Mouse (Mus musculus): Measurements from ENCODE around the gene Adam12. TPM values are rescaled to one million over a fixed set of nuclear protein-coding genes. Genes with fewer than 3 reads are reported as not detected.

The Adam12 gene
- total RNA-seq, 2 experiments from 2014 or later = 7.2 to 11.1 TPM

GRCm38 (mm10) chr7:134226231-134226630 is 5.7 kb downstream of the Adam12 start:
- no peak for DNase-seq (ENCODE audit: low spot score in 2 of 2)

DNA sequence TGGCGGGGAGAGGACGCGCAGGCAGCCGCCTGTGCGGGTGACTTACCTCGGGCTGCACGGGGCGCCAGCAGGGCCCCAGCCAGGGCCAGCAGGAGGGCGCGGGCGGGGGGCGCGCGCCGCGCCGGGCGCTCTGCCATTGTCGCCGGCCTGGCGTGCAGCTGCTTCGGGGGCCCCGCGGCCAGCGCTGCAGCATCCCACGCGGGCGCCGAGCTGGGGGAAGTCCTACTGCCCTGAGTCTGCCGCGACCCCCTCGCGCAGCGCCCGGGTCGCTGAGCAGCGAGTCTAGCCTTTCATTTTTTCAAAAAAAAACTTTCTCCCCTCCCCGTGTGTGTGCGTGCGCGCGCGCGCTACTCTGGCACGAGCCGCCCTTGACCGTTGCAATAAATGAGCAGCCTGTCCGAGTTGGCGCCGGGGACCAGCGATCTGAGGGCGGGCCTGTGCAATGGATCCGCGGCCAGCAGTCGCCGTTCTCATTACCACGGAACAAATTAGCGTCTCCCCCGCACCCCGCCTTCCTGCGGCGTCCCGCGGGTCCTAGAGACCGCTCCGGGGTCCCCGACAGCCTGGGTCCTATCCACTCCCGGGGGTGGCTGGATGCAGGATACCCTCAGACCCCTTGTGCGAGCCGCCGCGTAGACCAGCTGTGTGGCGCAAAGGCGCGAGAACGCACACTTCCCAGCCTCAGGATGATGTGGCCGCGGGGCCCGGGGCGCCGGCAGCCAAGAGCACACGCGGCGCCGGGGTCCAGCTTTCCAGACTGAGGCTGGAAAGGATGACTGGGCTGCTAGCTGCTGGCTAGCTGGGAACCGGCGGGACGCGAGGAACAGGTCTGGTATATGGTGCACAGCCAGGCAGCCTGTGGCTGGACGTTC is 7.0 kb downstream of the Adam12 start:
- peak; percentile 62 to 64 for DNase-seq (ENCODE audit: low spot score in 2 of 2)

- peak in 1 of 2 experiments; percentile 20 for DNase-seq (ENCODE audit: low spot score in 2 of 2)
Measured at GRCm38 (mm10) chr7:134224421-134224740, 7.6 kb downstream of the Adam12 start.

DNA sequence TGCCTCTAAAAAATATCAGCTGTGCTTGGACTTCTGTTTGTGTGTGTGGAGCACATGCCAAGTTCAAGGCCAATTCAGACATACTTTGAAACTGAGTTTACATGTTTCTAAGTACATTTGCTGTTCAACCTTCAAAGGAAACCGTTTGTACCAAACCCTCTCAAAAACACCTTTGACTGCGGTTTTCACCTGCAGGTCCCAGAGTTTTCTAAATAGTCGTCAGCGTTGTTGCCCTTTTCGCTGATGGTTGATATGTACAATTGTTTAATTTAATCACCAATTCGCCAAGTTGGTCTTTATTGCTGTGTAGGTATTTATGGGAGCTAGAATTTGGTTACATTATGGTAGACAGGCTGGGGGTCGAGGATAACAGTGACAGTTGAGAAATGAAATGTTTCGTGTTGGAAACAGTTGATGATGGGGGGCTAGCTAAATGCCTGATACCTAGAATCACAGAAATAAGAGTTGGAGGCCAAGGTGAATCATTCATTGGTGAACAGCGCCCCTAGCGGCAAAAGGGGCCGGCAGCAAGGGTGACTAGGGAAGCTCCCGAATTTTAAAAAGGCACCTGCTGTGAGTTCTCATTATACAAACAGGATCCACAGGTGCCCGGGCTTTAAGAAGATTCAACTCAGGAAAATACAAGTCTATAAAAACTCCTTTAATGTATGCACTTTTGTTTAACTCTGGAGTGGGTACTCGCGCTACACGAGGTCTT is 8.3 kb downstream of the Adam12 start:
- DNase-seq (ENCODE audit: low spot score in 2 of 2) = peak; percentile 85 to 90

DNA sequence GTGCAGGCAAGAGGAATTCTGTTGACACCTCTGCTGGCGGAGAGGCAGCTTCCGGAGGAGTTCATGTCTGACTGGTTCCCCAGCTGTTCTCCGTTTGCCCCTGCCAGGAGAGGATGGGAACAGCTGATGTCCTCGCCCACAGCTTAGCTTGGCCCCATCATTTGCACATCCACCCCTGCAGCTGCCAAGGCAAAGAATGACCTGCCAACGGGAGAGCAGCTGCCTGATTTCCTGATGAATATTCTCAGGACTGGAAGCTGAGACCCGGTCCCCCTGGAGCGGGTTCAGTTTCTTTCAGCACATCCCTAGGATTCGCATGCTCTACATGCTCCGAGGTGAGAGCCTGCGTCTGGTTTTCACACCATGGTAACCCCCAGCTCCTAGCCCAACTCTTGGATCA is 24.0 kb downstream of the Adam12 start:
- DNase-seq (ENCODE audit: low spot score in 2 of 2) = no peak

DNA sequence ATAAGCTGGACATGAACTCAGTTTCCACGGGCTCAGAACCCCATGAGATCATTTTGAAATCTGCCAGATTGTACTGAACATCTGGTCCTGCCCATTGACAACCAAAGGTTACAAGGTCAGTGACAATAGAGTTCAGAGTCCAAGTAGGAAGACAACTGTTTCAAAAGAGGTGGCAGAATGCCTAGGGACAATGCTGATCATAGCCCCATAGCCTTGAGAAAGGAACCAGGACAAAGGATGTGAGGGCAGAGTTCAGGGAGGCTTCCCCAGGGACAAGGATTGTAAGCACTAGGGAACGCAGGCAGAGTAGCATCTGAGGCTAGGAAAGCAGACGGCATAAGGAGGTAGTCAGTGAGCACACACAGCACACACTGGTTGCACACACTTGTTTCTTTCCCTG is 38.9 kb downstream of the Adam12 start:
- DNase-seq (ENCODE audit: low spot score in 2 of 2) = no peak

- DNase-seq (ENCODE audit: low spot score in 2 of 2) = no peak
Measured at GRCm38 (mm10) chr7:134190101-134190500, 41.8 kb downstream of the Adam12 start.

DNA sequence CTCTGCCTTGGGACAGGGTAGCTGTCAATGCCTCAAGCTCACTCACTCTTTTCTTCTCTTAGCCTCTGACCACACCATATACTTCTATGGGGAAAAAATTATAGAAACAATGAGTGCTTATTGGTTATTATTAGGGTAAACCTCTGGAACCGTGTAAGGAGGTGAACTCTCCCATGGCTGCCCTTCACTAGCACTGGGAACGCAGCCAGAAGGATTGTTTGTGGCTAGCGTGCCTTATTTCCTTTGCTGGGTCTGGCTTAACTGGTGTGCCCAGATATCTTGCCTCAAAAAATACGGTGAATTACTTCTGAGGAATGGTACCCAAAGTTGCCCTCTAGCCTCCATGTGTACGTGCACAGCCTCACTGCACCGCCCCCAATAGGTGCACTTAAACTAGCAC is 43.4 kb downstream of the Adam12 start:
- DNase-seq (ENCODE audit: low spot score in 2 of 2) = no peak

DNA sequence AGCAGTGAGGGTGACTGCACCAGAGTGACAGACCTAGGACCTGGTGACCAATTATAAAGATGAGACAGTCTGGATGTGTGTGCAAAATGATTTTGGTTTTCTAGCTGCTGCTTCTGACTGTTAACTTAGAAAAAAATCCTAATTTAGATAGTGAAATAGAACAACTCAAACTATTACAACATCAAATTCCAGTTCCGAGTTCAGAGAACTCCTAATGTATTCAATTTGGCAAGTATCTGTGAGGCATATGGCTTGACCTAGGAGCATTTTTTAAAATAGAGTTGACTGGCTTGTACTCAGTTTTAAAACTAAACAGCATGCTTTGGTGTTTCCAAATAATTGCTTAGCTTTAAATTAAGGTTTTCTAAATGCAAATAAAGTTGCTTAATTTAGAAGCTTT is 44.0 kb downstream of the Adam12 start:
- DNase-seq (ENCODE audit: low spot score in 2 of 2) = no peak

DNA sequence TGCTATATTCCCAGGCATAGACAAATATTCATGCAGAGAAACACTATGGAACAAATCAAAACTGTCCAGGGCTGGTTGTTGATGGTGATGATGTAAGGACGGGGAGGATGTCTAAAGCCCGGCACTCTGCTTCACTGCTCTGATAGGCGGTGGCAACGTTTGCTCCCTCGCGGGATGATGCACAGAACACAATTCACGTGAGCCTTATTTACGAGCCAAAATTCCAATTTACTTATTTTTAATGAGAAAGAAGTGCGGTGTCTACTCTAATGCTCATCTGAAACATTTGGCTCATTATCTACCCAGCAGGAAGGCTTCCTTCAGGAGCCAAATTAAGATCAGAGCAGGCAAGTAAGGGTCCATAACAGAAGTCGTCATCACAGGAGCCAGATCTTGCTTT is 45.4 kb downstream of the Adam12 start:
- no peak for DNase-seq (ENCODE audit: low spot score in 2 of 2)

GRCm38 (mm10) chr7:134185751-134186150 is 46.2 kb downstream of the Adam12 start:
- no peak for DNase-seq (ENCODE audit: low spot score in 2 of 2)

DNA sequence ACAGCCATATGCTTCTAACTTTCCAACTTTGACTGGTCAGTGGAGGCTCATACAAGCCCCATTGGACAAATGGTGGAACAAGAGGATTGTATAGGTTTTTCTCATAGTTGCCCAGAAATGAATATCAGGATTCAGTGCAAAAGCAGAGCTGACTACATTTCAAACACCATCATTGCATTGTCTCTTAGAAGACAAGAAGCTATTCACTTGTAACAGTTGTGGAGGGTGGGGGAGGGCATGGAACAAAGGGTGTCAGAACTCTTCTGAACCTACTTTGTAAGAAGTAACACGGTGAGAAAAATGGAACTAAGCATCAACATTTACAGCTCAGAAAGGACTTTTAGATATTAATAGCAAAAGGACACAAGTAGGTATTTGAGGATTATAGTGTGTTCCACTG is 50.2 kb downstream of the Adam12 start:
- no peak for DNase-seq (ENCODE audit: low spot score in 2 of 2)

DNA sequence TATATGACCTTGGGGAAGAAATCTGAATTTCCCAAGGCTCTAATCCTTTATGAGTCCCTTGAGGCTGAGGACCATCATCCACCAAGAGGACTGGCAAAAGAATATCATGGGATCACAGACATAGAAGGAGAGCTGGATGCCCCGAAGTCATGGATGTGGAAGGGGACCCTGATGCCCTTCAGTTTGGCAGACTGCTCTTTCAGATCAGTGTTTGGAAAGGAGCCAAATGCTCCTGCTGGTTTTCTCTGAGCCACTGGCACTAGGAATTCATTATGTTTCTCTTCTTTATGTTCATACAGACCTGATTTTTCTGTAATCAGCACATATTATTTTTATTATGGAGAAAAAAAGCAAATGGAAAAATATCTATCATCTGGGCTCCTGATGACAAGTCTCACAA is 50.9 kb downstream of the Adam12 start:
- DNase-seq (ENCODE audit: low spot score in 2 of 2) = no peak

DNA sequence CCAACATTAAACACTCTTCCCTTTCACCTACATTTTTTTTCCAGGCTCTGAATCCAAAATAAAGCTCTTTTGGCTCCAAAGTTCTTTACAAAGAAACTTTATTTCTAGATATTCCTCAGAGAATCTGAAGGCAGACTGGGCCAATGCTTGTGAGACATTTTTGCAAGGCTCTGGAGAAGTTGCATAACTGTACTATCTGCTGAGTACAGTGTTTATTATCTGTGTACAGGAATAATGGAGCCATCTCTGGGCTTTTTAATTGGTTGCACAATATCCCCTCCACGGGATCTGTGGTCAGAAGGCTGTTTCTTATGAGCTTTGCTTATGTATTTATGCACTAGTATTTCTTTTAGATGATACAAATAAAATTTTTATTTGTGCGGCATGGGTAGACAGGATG is 54.9 kb downstream of the Adam12 start:
- DNase-seq (ENCODE audit: low spot score in 2 of 2) = no peak

DNA sequence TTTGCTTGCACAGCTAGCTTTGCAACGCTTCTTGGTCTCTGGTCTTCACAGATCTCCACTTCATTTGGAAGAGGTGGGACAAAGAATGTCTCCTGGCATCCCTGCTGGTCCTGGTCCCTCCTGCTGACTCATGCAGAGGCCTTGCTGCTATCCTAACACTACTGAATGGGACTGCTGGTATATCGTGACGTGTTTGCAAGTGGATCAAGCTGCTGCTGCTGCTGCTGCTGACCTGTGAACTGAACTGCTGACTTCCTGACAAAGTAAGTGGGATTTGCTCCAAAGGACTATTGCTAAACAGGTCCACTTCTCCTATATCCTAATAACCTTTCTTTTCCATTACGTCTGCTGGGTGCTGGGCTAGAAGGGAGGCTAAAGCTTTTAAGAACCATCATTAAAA is 56.7 kb downstream of the Adam12 start:
- no peak for DNase-seq (ENCODE audit: low spot score in 2 of 2)

DNA sequence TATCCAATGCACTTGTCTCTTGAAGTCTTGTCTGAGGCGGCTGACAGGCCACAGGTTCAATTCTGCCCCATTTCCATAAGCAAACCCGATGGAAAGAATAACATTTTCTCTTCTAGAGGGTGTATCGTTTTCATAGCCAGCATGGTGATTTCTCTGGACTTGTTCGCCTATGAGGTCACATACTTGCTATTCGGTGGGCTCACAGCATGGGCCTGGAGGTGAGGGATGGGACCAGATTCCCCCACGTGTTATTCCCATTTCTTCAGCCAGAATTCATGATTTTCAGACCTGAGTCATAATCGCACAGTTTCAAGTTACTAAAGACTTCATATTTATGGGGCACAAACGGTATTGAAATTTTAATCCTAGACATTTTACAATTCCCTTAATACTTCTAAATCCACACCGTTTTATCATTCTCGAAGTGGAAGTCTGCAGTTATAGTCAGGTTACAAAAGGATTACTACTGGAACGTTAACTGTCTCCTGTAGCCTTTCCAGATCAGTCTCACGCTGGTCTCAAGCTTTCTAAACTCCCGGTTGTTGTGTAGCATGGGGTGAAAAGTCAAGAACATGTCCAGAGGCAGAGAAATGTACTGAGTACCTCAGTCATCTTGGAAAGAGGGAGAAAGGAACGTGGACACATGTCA is 58.4 kb downstream of the Adam12 start:
- no peak for DNase-seq (ENCODE audit: low spot score in 2 of 2)

GRCm38 (mm10) chr7:134170180-134170910 is 61.6 kb downstream of the Adam12 start:
- DNase-seq (ENCODE audit: low spot score in 2 of 2) = no peak

GRCm38 (mm10) chr7:134169780-134170179 is 62.2 kb downstream of the Adam12 start:
- DNase-seq (ENCODE audit: low spot score in 2 of 2) = no peak

- no peak for DNase-seq (ENCODE audit: low spot score in 2 of 2)
Measured at GRCm38 (mm10) chr7:134167586-134167985, 64.4 kb downstream of the Adam12 start.

DNA sequence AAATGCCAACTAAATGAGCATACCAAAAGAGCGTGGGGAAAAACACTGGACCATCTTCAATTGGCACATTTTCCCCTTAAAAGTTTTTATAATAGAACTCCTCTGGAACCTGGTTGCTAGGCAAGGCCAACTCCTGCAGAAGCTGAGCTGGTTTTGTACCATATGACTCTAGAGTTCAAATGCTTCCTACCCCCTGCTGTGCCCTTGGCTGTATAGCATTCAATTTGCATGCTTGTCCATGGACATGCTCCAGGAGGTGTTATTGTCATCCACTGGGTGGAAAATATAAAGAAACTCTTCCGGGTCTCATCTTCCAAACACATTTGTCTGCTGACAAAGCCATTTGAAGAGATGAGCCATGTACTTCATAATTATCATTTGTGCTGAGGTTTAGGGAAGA is 68.2 kb downstream of the Adam12 start:
- no peak for DNase-seq (ENCODE audit: low spot score in 2 of 2)

GRCm38 (mm10) chr7:134162886-134163285 is 69.1 kb downstream of the Adam12 start:
- DNase-seq (ENCODE audit: low spot score in 2 of 2) = no peak
